Mouse (Mus musculus): ENCODE data around the gene E4f1. TPM values are rescaled to one million over a fixed set of nuclear protein-coding genes. Genes with fewer than 3 reads are reported as not detected.
A peak's percentile ranks its signal among the peaks of the same experiment; 100 is the strongest.

The E4f1 gene
- total RNA-seq (2021) (10 to 100 TPM; 17.0 to 21.8 TPM), polyA plus RNA-seq (2012; rRNA removed) (57.5 and 59.5 TPM in 2 replicates)
- long read RNA-seq, partial matches to known transcripts: 1 of 25 reads
- long read RNA-seq, other reads (novel, unspliced or antisense): 19 of 25 reads

DNA sequence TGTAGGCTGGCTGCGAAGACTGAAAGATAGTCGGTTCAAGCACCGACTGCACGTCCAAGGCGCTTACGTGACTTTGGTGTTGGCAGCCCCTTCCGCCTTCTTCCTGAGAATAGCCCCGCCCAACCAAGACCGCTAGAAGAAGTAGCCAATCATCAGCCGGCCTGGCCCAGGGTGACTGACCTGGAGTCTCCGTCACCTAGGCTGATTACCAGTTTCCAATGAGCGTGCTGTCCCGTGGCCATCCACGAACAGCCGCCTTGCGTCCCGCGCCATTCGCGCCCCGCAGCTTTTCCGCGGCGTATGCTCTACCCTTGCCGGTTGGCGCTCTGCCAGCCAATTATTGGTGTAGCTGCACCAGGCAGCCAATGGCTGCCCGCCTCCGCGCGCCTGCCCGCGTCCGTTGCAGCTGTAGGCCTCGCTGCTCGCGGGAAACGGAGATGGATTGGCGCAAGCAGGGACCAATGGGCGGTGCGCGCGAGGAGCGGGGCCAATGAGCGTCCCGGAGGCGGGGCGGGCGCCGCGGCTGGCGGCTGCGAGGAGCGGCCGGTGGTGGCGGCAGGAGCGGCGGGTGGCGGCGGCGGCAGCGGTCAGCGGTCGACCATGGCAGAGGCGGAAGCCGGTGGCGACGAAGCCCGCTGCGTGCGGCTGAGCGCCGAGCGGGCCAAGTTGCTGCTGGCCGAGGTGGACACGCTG lies at the start of gene E4f1, which contains the start of gene Pgp:
TSS of gene E4f1 (minus strand) at position 404 of the 693 bp plus-strand sequence.
TSS of gene Pgp (plus strand) at position 483 of the 693 bp plus-strand sequence.
- DNase-seq: peak; percentile 99

DNA sequence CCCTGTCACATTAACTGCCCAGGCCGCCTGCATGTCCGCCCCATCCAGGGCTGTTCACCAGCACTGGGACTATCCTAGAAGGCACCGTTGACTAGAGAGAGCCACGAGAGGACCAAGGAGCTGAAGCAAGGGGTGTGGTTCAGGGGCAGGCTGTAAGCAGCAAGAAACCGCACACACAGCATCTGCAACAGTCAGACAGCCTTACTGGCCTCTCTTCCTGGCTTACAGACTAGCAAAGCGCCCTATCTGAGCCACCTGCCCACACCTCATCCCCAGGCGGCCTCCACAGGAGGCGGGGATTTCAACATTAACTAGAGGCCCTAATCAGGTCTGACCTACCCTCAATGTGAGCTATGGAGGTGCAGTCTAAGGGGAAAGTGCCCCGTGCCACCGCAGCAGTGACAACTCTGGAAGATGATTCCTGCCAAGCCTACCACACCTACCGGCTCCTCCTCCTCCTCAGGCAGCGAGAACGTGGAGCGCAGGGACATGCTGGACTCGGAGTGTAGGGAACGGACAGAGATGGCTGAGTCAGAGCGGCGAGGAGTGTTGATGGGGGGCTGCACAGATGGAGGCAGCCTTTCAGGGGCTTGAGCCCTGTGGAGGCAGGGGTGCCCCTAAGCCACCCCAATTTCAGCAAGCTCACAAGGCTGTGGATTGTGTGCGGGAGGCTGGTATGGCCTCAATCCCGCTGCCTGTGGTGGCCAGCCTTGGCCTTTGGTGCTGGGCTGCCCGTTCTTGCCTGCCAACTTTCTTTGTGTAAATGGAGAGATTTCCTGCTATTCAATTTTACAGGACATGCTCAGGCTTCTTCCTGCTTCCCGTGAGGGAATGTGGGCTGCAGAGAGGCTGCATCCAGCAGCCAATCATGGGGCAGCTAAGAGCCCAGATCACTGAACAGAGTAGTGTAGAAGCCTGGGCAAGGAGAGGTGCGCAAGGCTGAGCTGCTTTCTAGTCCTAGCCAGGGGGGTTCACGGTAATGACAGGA lies 44.5 kb upstream of the E4f1 start:
- no peak for DNase-seq

DNA sequence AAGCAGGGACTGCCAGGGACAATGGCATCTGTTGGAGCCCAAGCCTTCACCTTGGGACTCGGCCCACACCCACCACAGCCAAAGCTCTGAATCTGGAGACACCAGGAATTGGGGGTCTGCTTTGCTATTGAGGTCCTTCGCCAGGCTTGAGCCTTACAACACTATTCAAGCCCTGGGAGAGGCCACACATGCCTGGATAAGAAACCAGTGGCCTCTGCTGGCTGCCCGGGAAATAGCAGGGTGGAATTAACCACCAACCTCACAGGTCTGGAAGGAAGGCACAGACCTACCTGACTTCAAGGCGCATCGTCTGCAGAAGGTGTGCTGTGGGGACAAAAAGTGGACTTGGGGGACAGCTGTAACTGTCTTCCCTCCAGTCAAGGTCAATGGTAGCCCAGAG lies 43.5 kb upstream of the E4f1 start:
- DNase-seq: peak; percentile 66

- peak; percentile 62 for DNase-seq
Measured at GRCm38 (mm10) chr17:24507806-24508460, 37.8 kb upstream of the E4f1 start.

DNA sequence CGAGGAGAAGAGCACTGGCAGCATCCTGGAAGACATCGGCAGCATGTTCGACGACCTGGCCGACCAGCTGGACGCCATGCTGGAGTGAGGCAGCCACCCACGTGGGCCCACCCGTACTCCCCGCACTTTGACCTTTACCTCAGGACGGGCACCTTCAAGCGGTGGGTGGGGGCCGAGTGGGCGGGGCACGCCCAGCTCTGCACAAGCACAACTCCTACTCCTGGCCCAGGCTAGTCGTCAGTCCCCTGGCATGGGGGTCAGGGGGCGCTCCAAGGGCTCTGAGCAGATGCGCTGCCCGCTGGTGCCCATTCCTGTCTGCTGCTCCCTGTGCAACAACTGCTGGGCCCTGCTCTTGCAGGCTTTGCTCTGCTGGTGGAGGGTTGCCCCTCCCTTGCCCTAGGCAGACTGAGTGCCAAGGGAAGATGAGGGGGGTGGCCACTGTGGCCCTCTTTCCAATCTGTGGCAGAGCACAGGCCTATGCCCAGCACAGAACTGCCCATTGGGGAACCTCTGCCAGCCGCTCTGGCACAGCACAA lies 37.1 kb upstream of the E4f1 start:
- no peak for DNase-seq

DNA sequence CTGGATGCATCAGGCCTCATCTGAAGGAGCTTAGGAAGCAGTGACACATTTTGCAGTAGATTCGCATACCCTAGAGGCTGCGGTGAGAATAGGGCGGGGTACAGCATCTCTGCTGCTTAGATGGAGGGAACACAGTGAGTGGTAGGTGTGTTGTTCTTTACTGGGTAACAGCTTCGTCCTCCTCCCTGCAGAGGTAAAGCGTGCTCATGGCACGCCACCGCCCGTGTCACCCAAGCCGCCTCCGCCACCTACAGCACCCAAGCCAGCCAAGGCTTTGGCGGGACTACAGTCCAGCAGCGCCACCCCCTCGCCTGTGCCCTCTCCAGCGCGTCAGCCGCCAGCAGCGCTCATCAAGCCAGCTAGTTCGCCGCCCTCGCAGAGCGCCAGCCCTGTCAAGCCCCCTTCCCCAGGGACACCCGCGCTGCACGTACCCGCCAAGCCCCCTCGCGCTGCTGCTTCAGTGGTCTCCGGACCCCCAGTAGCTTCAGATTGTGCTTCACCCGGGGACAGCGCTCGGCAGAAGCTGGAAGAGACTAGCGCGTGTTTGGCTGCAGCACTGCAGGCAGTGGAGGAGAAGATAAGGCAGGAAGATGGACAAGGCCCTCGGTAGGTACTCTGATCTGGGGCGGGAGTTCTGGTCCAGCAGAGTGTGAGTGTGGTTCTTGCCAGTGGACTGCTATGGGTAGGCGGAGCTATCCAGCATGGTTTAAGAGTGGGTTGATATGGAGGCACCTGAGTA lies 36.4 kb upstream of the E4f1 start:
- peak; percentile 64 for DNase-seq

- no peak for DNase-seq
Measured at GRCm38 (mm10) chr17:24505286-24505955, 35.3 kb upstream of the E4f1 start.

- DNase-seq: no peak
Measured at GRCm38 (mm10) chr17:24504085-24504484, 34.0 kb upstream of the E4f1 start.

DNA sequence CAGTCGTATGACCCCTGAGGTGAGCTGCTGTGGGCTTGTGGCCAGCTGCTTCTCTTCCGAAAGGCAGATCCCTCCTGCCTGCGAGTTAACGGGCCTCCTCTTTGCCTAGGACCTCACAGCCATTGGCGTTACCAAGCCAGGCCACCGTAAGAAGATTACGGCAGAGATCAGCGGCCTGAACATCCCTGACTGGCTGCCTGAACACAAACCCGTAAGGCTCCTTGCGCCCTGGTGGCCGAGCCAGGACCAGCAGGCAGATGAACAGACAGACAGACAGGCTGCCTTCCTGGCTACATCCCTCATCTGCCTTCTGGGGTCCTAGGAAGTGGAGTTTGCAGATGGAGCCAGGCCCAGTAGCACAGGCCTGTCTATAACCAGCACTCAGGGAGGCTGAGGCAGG lies 32.1 kb upstream of the E4f1 start:
- DNase-seq: no peak

GRCm38 (mm10) chr17:24496026-24496425 lies 25.9 kb upstream of the E4f1 start:
- DNase-seq: peak; percentile 56

DNA sequence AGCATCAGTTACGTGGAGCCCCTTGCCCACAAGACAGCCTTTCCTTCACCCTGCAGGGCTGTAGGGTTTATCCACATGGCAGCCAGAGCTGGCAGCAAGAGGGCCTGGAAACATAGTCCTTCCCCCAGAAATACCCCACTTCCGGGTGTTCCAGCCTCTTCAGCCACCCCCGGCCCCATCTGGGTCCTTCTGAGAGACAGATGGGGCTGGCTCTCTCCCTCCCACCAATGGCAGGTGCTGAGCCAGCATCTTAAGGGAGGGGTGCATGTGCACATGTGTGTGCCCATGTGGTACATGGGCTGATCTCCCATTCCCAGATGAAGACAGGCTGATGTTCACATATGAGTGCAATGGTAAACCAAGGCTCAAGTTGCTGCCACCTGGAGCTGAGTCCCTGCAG lies 25.3 kb upstream of the E4f1 start:
- no peak for DNase-seq

GRCm38 (mm10) chr17:24494627-24495335 lies 24.7 kb upstream of the E4f1 start:
- DNase-seq: no peak

GRCm38 (mm10) chr17:24490399-24490798 lies 20.3 kb upstream of the E4f1 start:
- DNase-seq: peak; percentile 63

- DNase-seq: peak; percentile 60
Measured at GRCm38 (mm10) chr17:24489265-24490030, 19.3 kb upstream of the E4f1 start.

GRCm38 (mm10) chr17:24488662-24489264 lies 18.6 kb upstream of the E4f1 start:
- peak; percentile 65 for DNase-seq

- peak; percentile 75 for DNase-seq
Measured at GRCm38 (mm10) chr17:24488186-24488661, 18.1 kb upstream of the E4f1 start, which contains the start of gene Caskin1. Gene Caskin1 (plus strand): TSS chr17:24488601.

- no peak for DNase-seq
Measured at GRCm38 (mm10) chr17:24485090-24485860, 15.2 kb upstream of the E4f1 start.

DNA sequence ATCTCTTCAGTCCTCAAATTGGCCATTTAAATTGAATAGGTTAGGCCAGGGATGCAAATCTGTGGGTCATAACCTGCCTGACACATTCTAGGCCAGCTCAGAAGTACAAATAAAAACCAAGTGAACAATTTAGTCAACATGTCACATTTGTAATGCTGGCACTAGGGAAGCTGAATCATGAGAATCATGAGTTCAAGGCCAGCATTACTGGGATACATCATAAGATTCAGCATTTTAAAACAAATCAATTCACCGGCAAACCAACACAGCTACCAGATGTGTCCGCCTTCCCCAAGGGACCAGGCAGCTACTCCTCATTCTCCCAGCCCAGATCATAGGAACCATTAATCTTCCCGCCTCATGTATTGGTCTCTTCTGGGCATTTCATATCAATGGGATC lies 13.4 kb upstream of the E4f1 start:
- DNase-seq: peak; percentile 48

All from adrenal gland, adult 2 months (tissue).